Mouse (Mus musculus) frontal cortex, postnatal 36 days (tissue): ENCODE data around the gene Fam102a.

ENCODE experiments used
- DNase-seq, 2 experiments: peaks; one replicate each; pipeline ENCODE4 v3.0.0; 2022; ENCODE audit warnings: low spot score in 2 of 2

The Fam102a gene

DNA sequence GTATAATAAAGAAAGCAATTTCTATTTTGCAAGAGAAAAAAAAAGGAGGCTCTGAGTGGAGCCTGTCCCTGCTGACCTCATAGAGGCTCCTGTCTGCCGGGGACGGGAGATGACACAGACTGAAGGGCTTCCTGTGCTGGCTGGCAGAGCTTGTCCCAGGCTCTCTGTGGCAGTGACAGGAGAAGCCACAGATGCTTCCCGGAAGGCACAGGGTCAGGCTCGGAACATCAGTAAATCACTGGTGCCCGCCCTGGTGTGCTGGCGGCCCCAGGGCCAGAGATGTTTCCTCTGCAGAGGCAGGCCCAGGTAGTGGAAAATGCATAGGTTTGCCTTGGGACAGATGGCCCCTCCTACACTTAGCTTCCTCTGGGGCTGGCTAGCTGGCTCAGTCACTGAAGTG is 20.8 kb upstream of the Fam102a start:
- no peak for DNase-seq

DNA sequence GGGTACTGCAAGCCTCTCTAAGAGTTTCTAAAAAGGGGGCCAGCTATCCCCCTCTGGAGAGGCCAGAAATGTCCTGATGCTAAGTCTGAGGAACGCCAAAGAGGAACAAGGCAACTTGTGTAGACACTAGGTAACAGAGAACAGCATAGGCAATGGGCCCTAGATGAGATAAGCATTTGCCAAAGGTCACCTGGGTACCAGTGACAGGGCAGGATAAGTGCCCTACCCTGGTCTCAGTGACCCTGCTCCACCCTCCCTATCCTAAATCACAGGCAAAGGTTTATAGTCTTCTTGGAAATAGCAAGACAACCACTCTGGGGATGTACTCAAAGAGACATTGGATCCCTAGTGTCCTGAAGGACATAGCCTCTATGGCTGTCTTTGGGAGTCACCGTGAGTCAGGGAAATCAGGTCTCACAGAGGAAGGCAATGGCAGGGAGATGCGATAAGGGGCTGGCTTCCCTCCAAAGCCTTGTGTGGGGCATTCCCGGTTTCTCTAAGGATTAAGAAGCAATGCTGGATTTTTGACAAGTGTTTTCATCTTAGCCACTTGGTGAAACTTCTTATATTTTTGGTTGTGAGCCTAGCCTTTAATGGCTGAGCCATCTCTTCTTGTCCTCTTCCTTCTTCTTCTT is 17.8 kb upstream of the Fam102a start:
- DNase-seq, result no peak

GRCm38 (mm10) chr2:32520034-32520990 is 14.8 kb upstream of the Fam102a start:
- DNase-seq, result no peak

- DNase-seq, result no peak
Observed at GRCm38 (mm10) chr2:32524536-32525031, 10.5 kb upstream of the Fam102a start.

- no peak for DNase-seq
Observed at GRCm38 (mm10) chr2:32525816-32526215, 9.3 kb upstream of the Fam102a start.

- DNase-seq, result no peak
Observed at GRCm38 (mm10) chr2:32527468-32527966, 7.6 kb upstream of the Fam102a start.

GRCm38 (mm10) chr2:32528326-32528725 is 6.8 kb upstream of the Fam102a start:
- no peak for DNase-seq

- DNase-seq, result no peak
Observed at GRCm38 (mm10) chr2:32530479-32530878, 4.7 kb upstream of the Fam102a start.

DNA sequence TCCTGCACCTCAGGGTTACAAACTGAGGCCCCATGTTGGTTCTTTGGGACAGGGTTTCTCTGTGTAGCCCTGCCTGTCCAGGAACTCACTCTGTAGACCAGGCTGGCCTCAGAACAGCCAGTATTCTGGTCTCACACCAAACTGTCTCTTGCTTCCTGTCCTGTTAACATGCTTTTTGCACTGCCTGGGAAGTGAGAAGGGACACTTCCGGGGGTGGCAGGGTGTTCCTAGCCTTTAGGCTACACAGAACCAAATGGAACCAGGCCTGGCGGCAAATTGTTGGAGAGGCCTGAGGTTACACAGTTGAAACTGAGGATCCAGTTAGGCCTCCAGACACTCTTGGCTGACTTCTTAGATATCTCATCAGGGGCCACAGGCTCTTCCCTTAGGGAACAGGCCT is 2.0 kb upstream of the Fam102a start:
- no peak for DNase-seq

GRCm38 (mm10) chr2:32534061-32534732 is 935 bp upstream of the Fam102a start:
- DNase-seq, result peak in 1 of 2 experiments; percentile 26

- DNase-seq, result peak in 1 of 2 experiments; percentile 57
Observed at GRCm38 (mm10) chr2:32535501-32535991, 414 bp downstream of the Fam102a start.

- DNase-seq, result peak in 1 of 2 experiments; percentile 60
Observed at GRCm38 (mm10) chr2:32536086-32536633, 1.0 kb downstream of the Fam102a start.

DNA sequence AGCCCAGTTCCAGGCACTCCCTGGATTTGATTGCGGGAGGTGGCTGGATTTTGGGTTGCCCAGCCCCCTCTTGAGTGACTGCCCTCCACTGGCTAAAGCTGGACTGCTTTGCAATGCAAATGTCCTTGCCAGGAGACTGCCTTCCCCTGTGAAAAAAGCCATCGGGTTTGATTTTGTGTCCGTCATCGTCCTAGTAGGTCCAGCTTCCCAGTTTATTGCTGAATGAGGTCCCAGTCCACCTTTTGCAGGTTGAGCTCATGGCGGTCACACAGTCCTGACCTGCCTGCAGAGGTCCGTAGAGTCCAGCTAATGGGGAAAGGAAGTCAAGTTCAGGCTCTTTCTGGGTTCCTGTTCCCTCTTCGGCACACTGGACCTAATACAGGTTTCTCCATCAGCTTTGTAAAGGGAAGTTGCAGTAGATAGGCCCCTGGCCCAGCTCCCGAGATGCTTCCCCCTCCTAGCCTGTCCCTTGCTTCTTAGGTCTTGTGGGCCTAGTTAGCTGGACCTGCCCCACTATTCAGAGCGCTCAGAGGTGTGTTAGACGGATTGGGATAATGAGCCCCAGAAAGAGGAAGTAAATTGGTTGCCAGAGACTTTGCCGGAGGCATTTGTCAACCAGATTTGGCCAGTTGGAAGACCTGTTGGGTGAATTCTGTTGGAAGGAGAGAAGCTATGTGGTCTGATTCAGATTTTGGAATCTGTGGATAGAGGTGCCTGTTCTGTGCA is 1.7 kb downstream of the Fam102a start:
- peak; percentile 19 to 70 for DNase-seq

DNA sequence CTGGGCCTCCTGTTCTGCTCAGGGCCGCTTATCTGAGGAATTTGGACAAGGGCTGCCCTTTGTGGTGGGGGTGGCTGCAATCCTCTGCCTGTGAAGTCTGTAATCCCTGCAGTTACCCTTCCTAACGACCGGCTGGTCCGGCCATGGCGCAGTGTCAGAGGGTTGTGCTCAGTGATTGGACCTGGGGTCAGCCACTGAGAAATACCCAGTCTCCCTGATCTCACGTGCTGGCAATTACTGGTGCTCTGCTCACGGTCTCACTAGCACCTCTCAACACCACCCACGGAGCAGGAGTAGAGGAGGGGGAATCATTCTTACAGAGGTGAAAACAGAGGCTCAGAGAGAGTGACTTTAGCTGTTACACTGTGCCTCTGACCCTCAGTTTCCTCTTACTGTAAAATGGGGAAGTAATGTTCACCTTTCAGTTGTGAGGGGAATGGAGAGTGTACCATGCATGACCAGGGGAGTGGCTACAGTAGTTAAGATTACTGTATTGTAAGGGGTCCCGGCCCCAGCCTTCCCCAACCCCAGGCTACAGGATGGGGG is 2.3 kb downstream of the Fam102a start:
- no peak for DNase-seq

GRCm38 (mm10) chr2:32537941-32538340 is 2.8 kb downstream of the Fam102a start:
- DNase-seq, result no peak

DNA sequence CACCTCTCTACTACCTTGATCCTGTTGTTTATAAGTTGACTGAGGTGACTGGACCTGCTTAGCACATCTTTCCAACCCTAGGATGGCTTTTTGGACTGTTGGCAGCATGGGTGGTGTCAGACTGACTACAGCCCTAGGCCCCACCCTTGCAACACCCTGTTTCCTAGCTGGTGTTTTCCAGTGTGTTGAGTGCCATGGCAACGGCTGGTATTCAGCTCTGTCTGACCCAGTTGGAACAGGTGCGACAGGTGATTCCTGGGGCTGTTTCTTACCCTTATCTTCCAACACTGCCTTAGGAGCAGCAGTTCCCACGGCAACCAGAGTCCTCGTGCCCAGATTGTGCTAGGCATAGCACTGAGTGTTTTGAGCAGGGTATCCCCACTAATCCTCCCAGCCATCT is 3.3 kb downstream of the Fam102a start:
- no peak for DNase-seq

DNA sequence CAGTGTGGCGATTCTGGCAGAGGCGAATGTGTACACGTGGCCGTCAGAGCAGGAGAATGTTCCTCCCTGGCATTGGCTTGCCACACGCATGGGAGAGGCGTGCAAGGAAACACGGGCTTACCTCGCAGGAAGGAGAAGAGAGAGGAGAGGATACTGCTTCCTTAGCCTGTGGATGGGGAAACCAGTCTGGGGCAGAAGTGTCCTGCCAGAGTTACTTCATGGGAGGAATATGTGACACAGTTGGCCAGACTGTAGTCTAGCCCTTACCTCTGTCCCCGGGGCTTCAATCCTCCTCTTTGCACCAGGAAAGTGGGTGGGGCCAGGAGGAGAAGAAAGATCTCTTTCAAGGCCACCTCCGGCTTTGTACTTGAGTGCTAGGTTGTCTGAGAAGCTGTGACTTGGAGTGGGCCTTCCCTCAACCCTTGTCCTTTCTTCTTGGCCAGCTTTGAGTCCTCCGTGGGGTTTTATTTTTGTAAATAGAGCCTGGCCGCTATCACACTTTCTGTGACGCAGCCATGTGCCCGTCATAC is 4.4 kb downstream of the Fam102a start:
- no peak for DNase-seq

DNA sequence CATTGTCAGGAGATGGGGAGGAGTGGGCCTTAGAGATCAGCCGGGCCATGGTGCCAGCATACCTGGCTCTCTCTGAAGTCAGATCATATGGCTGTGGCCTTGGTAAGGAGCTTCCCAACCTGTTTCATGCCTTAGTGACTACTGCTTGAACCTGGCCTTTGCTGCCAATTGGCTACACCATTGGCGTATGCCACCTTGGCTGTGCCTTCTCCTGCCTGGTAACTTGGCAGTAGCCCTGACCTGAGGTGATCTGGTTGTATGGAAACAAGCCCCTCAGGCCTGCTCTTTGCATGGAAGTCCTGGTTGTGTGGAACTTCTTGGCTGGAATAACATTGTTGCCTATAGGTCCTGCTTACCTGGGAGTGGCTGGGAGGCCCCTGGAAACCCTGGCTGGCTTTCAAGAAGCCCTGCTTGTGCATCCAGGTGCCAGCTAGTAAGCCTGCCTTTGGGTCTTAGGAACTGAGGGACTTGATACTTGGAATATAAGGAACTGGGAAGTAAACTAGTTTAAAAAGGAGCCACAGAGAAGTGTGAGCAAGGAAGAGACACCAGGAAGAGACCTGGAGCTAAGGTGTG is 6.3 kb downstream of the Fam102a start:
- no peak for DNase-seq

GRCm38 (mm10) chr2:32541986-32542573 is 6.9 kb downstream of the Fam102a start:
- DNase-seq, result no peak
